Mouse (Mus musculus) lung, postnatal 0 days (tissue): ENCODE measurements around the gene 4933417A18Rik. TPM values are rescaled to one million over a fixed set of nuclear protein-coding genes. Genes with fewer than 3 reads are reported as not detected.
"Not testable (repeated sequence)": the region's sequence is repeated elsewhere in the genome, so short reads cannot be mapped to it uniquely, and the experiment has no call there.

Experiments
- ATAC-seq: fragments of 200-750 bp; cut with Nextera tagmentation; 2 replicates; pipeline ENCODE4 v1.8.0; 2017; ENCODE audit warnings: moderate library complexity
- DNase-seq: peaks from one replicate; pipeline ENCODE4 v3.0.0-alpha.2; 2016; ENCODE audit warnings: low spot score
- H3K27ac ChIP-seq: fragments of 300-500 bp; sonication (generic); 2 replicates; pipeline ENCODE4 v1.5.1; 2014; ENCODE audit warnings: antibody characterized with exemption, mild to moderate bottlenecking, low read length, mixed read lengths
- H3K27me3 ChIP-seq: fragments of 300-500 bp; sonication (generic); replicated peaks from 2 replicates; pipeline ENCODE4 v1.6.1; 2014; ENCODE audit warnings: low read length, mixed read lengths; ENCODE audit not compliant: insufficient read depth
- H3K36me3 ChIP-seq: fragments of 300-500 bp; sonication (generic); 2 replicates; pipeline ENCODE4 v1.6.1; 2014; ENCODE audit warnings: low read length, mixed read lengths; ENCODE audit not compliant: insufficient read depth
- H3K4me1 ChIP-seq: fragments of 300-500 bp; sonication (generic); 2 replicates; pipeline ENCODE4 v1.6.1; 2014; ENCODE audit warnings: antibody characterized with exemption, low read depth, low read length, mixed read lengths; ENCODE audit not compliant: insufficient read depth
- H3K4me2 ChIP-seq: fragments of 300-500 bp; sonication (generic); replicated peaks from 2 replicates; pipeline ENCODE4 v1.6.1; 2014; ENCODE audit warnings: low read depth, mild to moderate bottlenecking, low read length, moderate library complexity, mixed read lengths
- H3K4me3 ChIP-seq: fragments of 300-500 bp; sonication (generic); 2 replicates; pipeline ENCODE4 v1.5.1; 2014; ENCODE audit warnings: low read depth, low read length
- H3K9ac ChIP-seq: fragments of 300-500 bp; sonication (generic); replicated peaks from 2 replicates; pipeline ENCODE4 v1.6.1; 2014; ENCODE audit warnings: low read depth, mild to moderate bottlenecking
- H3K9me3 ChIP-seq: fragments of 300-500 bp; sonication (generic); 2 replicates; pipeline ENCODE4 v1.6.1; 2016; ENCODE audit warnings: low read length, mixed read lengths
- CTCF ChIP-seq: IDR thresholded peaks from 2 replicates; pipeline ENCODE4 v1.5.1; 2016; ENCODE audit warnings: antibody characterized with exemption, mild to moderate bottlenecking
- EP300 ChIP-seq: IDR thresholded peaks from 2 replicates; pipeline ENCODE4 v1.6.1; 2016; ENCODE audit warnings: antibody characterized with exemption, mild to moderate bottlenecking, control low read depth
- WGBS: fragments of 180-500 bp; shearing (Covaris S2); extraction: QIAGEN DNeasy Blood & Tissue Kit; methylation state at CpG from one replicate; pipeline ENCODE4 v1.1.7; 2014; 5-methylcytosine and 5-hydroxymethylcytosine counted together
- polyA plus RNA-seq: library from polyadenylated mRNA; unstranded; fragments of >200 nt; fragmentation: Nextera tagmentation; extraction: Ambion mirVana; gene quantifications from 2 replicates; pipeline ENCODE4 v1.2.1, GENCODE M21; 2015

Gene 4933417A18Rik
- polyA plus RNA-seq, 1 experiment from 2014 or later, result not detected

DNA sequence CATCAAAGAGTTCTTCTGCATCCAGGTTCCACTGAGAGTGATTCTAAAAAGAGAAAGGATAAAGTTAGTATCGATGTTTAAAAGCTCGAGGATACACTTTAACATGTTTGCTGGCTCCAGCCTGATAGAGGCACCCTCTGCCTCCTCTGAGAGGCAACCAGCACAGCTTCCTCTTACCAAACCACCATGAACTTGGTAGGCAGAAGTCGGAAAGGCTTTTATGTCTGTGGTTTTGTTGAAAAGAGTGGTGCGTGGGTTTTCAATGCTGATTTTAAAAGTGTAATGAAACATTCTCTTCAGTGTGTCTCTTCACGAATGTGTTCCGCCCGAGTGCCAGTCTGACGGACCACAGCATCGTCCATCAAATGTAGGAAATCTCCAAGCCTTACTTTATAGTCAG is 9.6 kb upstream of the 4933417A18Rik start:
- 80% methylated on average over 9 of the region's 9 CpGs for WGBS
- H3K27me3 ChIP-seq, result no peaks in the 10 kb centered on the region
- H3K4me2 ChIP-seq, result no peak overlapping the region
- H3K36me3 ChIP-seq, result no peaks in the 10 kb centered on the region
- no peak overlapping the region for H3K4me3 ChIP-seq
- TF ChIP-seq CTCF (no peak), EP300 (no peak)
- no peak overlapping the region for H3K27ac ChIP-seq
- no peak for ATAC-seq
- DNase-seq, result no peak
- 0 out of 2 replicates have a peak, but pooled peaks cover 4% of the 10 kb centered on the region for H3K4me1 ChIP-seq
- no peak overlapping the region for H3K9ac ChIP-seq
- H3K9me3 ChIP-seq, result no peaks in the 10 kb centered on the region

DNA sequence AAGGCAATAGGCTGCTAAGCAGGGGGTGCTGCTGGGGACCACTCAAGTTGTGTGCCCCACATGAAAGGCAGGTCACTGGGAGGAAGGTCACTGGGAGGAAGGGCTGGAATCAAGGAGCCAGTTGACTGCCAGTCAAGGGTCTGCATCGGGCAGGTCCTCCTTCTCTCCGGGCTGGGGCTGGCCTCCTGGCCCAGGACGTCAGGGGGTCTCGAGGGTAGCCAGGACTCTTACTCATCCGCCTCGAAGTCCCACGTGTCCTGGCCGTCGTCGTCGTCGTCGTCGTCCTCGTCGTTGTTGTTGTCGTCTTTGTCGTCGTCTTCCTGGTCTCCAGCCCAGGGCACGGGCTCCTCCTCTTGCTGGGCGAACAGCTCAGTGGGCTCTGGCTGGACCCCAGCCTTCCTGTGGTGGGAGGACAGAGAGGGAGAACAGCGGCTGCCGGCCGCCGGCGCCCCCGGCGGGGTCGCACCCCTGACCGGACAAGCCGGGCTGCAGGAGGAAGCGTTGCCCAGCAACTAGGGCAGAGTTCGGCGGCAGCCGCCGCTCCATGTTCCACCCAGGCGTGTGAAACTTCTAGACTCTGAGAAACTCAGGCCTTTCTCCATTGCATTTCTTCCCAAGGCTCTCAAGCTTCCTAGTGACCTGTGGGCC is 7.6 kb upstream of the 4933417A18Rik start:
- H3K27ac ChIP-seq, result no peak overlapping the region
- H3K4me2 ChIP-seq, result peak overlapping the region; percentile 64
- whole genome bisulfite sequencing, result 29% methylated on average over 26 of the region's 37 CpGs
- H3K4me3 ChIP-seq, result peak overlapping the region; percentile 29
- H3K9ac ChIP-seq, result no peak overlapping the region; the same call in 1 of the 2 replicates
- no peak for TF ChIP-seq EP300
- TF ChIP-seq CTCF, result no peak
- ATAC-seq, result peak; percentile 73
- H3K9me3 ChIP-seq, result no peaks in the 10 kb centered on the region
- H3K27me3 ChIP-seq, result no peaks in the 10 kb centered on the region
- H3K36me3 ChIP-seq, result no peaks in the 10 kb centered on the region
- H3K4me1 ChIP-seq, result 0 out of 2 replicates have a peak, but pooled peaks cover 4% of the 10 kb centered on the region
- DNase-seq, result peak; percentile 42

DNA sequence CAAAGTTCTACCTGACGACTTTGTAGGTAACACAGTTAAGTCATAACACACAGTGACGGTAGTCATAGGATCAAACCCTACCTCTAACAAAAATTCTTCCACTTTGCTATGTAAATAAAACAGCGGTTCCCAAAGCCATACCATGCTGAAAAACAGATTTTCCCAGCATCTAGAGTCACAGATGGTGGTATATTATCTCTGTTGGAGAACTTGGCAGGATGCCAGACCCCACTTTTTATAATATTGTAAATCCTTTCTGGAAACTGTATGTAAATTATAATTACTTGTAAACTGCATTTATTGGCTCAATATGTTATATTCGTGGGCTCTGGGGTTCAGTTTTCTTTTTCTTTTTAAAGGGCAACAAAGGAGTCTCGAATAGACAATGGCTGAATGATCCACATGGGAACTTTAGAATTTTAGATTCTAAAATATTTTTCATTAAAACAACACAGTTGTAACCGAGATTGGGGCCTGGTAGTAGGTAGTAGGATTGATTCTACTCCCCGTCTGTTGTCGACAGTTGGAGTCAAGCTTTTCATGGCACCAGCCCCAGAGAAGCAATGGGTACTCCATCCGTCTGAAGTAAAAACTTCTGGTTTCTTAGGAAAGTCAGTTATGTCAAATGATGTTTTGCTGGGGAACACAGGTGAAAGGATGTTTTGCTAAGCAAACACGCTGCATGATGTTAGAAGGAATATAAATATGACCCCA is 10.9 kb downstream of the 4933417A18Rik start:
- no peak overlapping the region for H3K9ac ChIP-seq
- no peak overlapping the region for H3K27ac ChIP-seq
- 72% methylated on average over 10 of the region's 10 CpGs for WGBS
- H3K9me3 ChIP-seq, result no peaks in the 10 kb centered on the region
- ATAC-seq (no peak), DNase-seq (no peak)
- no peak overlapping the region for H3K4me2 ChIP-seq
- H3K27me3 ChIP-seq, result no peaks in the 10 kb centered on the region
- H3K4me3 ChIP-seq, result no peak overlapping the region
- H3K36me3 ChIP-seq, result no peaks in the 10 kb centered on the region
- TF ChIP-seq EP300 (no peak), CTCF (no peak)
- H3K4me1 ChIP-seq, result no peaks in the 10 kb centered on the region

DNA sequence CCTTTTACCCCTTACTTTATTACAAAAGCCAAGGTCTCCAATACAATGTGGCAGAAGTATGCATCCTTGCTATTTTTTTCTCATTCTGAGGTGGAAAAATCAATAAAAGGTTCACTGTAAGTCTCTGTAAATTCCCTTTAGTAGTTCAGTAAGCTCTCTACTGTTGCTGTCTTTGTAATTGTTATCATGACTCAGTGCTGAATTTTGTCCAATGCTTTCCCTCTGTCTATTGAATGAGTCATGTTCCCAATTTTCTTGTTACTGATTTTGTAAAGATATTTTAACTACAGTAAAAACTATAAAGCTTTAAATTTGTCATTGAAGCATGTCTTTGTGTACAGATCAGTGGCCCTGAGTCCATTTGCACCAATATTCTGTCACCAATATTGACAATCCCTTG is 18.2 kb downstream of the 4933417A18Rik start:
- no peak overlapping the region for H3K4me3 ChIP-seq
- H3K4me1 ChIP-seq, result no peaks in the 10 kb centered on the region
- no peaks in the 10 kb centered on the region for H3K27me3 ChIP-seq
- H3K9ac ChIP-seq, result no peak overlapping the region
- no peak overlapping the region for H3K27ac ChIP-seq
- H3K9me3 ChIP-seq, result no peaks in the 10 kb centered on the region
- TF ChIP-seq CTCF (no peak), EP300 (no peak)
- ATAC-seq, result no peak
- no peaks in the 10 kb centered on the region for H3K36me3 ChIP-seq
- no peak for DNase-seq
- H3K4me2 ChIP-seq, result no peak overlapping the region

DNA sequence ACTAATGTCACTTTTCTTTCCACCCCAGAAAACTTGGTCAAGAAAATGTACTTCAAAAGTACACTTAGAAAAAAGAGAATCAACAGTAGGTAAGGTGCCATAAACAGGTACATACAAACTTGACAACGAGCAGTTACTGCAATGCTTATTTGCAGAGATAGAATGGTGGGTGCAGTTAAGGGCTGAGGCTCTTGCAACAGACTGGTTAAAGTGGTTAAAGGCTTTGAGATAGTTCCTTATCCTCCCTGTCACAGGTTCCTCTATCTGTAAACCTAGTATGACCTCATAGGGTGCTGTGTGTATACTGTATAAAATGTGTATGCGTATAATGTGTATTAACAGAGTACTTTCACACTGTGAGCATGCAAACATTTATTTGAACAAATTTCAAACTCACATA is 27.2 kb downstream of the 4933417A18Rik start:
- H3K9ac ChIP-seq, H3K27ac ChIP-seq, H3K4me3 ChIP-seq, H3K4me2 ChIP-seq, H3K27me3 ChIP-seq, DNase-seq, H3K9me3 ChIP-seq, ATAC-seq, H3K36me3 ChIP-seq, H3K4me1 ChIP-seq: not testable (repeated sequence)
- WGBS, result 84% methylated on average over 2 of the region's 2 CpGs

GRCm38 (mm10) chr13:34956901-34957300 is 32.7 kb downstream of the 4933417A18Rik start:
- DNase-seq (no peak), ATAC-seq (no peak)
- no peaks in the 10 kb centered on the region for H3K36me3 ChIP-seq
- H3K9ac ChIP-seq, result no peak overlapping the region
- 63% methylated on average over 4 of the region's 4 CpGs for WGBS
- TF ChIP-seq CTCF (no peak), EP300 (no peak)
- no peak overlapping the region for H3K4me3 ChIP-seq
- H3K4me2 ChIP-seq, result no peak overlapping the region
- no peaks in the 10 kb centered on the region for H3K4me1 ChIP-seq
- H3K27ac ChIP-seq, result no peak overlapping the region
- no peaks in the 10 kb centered on the region for H3K9me3 ChIP-seq
- no peaks in the 10 kb centered on the region for H3K27me3 ChIP-seq

DNA sequence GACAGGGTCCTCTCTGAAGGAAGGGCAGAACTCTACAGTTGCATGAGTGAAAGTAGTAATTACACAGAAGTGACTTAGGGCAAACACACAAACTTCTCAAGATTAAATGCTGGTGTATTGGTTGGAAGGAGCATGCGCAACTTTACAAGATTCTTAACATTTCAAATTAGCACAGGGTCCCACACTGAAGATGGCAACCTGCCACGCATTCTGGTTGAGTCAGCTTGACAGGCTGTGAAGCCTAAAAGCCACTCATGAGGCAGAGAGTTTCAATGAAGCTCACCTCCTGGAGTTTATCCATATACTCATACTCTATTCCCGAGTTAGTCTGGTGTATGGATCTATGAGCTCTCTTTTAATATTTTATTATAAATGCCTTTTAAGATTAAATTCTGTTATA is 33.9 kb downstream of the 4933417A18Rik start:
- H3K36me3 ChIP-seq, H3K9ac ChIP-seq, H3K27ac ChIP-seq, ATAC-seq, H3K27me3 ChIP-seq, H3K9me3 ChIP-seq, DNase-seq, H3K4me2 ChIP-seq, H3K4me3 ChIP-seq, H3K4me1 ChIP-seq: not testable (repeated sequence)
- WGBS, result 86% methylated on average over 3 of the region's 3 CpGs
